Mouse (Mus musculus) hindbrain, embryonic 10.5 days (tissue): ENCODE measurements around the gene Ezh1. TPM values are rescaled to one million over a fixed set of nuclear protein-coding genes. Genes with fewer than 3 reads are reported as not detected.
A peak's percentile ranks its signal among the peaks of the same experiment; 100 is the strongest.

Experiments
- DNase-seq: peaks from one replicate; pipeline ENCODE4 v3.0.0-alpha.2; 2017; ENCODE audit warnings: low spot score
- H3K27ac ChIP-seq: fragments of 300-500 bp; sonication (generic); 2 replicates; pipeline ENCODE4 v1.5.1; 2016; ENCODE audit warnings: mild to moderate bottlenecking, moderate library complexity
- H3K27me3 ChIP-seq: fragments of 300-500 bp; sonication (generic); 2 replicates; pipeline ENCODE4 v1.6.1; 2016; ENCODE audit warnings: mild to moderate bottlenecking; ENCODE audit not compliant: poor library complexity, insufficient read depth, severe bottlenecking
- H3K36me3 ChIP-seq: fragments of 300-500 bp; sonication (generic); 2 replicates; pipeline ENCODE4 v1.6.1; 2016; ENCODE audit warnings: mild to moderate bottlenecking, moderate library complexity
- H3K4me1 ChIP-seq: fragments of 300-500 bp; sonication (generic); replicated peaks from 2 replicates; pipeline ENCODE4 v1.6.1; 2016; ENCODE audit warnings: mild to moderate bottlenecking
- H3K4me3 ChIP-seq: fragments of 300-500 bp; sonication (generic); 2 replicates; pipeline ENCODE4 v1.5.1; 2016; ENCODE audit warnings: mild to moderate bottlenecking, moderate library complexity
- H3K9me3 ChIP-seq: fragments of 300-500 bp; sonication (generic); 2 replicates; pipeline ENCODE4 v1.6.1; 2016; ENCODE audit warnings: mild to moderate bottlenecking, moderate library complexity
- WGBS: fragments of 180-500 bp; shearing (Covaris S2); methylation state at CpG from one replicate; pipeline ENCODE4 v1.1.7; 2016; 5-methylcytosine and 5-hydroxymethylcytosine counted together
- polyA plus RNA-seq: library from polyadenylated mRNA; unstranded; fragments of >200 nt; fragmentation: Nextera tagmentation; extraction: Ambion mirVana; gene quantifications from 2 replicates; pipeline ENCODE4 v1.2.1, GENCODE M21; 2016

Ezh1 gene
- polyA plus RNA-seq, 1 experiment from 2014 or later = 13.1 TPM

GRCm38 (mm10) chr11:101259261-101259712, 33.0 kb upstream of the Ezh1 start:
- H3K36me3 ChIP-seq = peaks cover 29% of the 10 kb centered on the region
- H3K9me3 ChIP-seq = no peaks in the 10 kb centered on the region
- 44% methylated on average over 6 of the region's 6 CpGs for WGBS
- H3K4me1 ChIP-seq = peaks cover 61% of the 10 kb centered on the region
- H3K27ac ChIP-seq = peak overlapping the region; percentile 85
- peak overlapping the region; percentile 66 for H3K4me3 ChIP-seq
- no peak for DNase-seq
- H3K27me3 ChIP-seq = peaks cover 36% of the 10 kb centered on the region

GRCm38 (mm10) chr11:101255826-101256775, 29.8 kb upstream of the Ezh1 start:
- Histone ChIP-seq H3K4me1 (peaks cover 45% of the 10 kb centered on the region), H3K27ac (no peak overlapping the region), H3K27me3 (peaks cover 5% of the 10 kb centered on the region), H3K9me3 (no peaks in the 10 kb centered on the region), H3K36me3 (peaks cover 29% of the 10 kb centered on the region), H3K4me3 (no peak overlapping the region)
- DNase-seq = no peak
- WGBS = 87% methylated on average over 13 of the region's 13 CpGs

GRCm38 (mm10) chr11:101253613-101254389, 27.5 kb upstream of the Ezh1 start, which contains the start of gene Vps25:
Gene Vps25 (plus strand): TSS chr11:101253707.
- peak; percentile 87 for DNase-seq
- Histone ChIP-seq H3K27ac (peak within 1 kb of the TSS; percentile 96), H3K4me1 (peaks cover 22% of the 10 kb centered on the region), H3K27me3 (no peaks in the 10 kb centered on the region), H3K4me3 (peak within 1 kb of the TSS; percentile 82), H3K9me3 (no peaks in the 10 kb centered on the region), H3K36me3 (peaks cover 23% of the 10 kb centered on the region)
- WGBS = under 1% methylated on average over 40 of the region's 40 CpGs

- H3K4me3 ChIP-seq = peak overlapping the region; percentile 82
- peaks cover 15% of the 10 kb centered on the region for H3K36me3 ChIP-seq
- H3K9me3 ChIP-seq = no peaks in the 10 kb centered on the region
- peak overlapping the region; percentile 96 for H3K27ac ChIP-seq
- peaks cover 19% of the 10 kb centered on the region for H3K4me1 ChIP-seq
- H3K27me3 ChIP-seq = peaks cover 6% of the 10 kb centered on the region
- WGBS = 17% methylated on average over 7 of the region's 7 CpGs
- no peak for DNase-seq
These were observed 26.7 kb upstream of the Ezh1 start for GRCm38 (mm10) chr11:101252941-101253340.

GRCm38 (mm10) chr11:101251031-101251430, 24.8 kb upstream of the Ezh1 start:
- H3K4me3 ChIP-seq = no peak overlapping the region
- peaks cover 34% of the 10 kb centered on the region for H3K4me1 ChIP-seq
- peaks cover 3% of the 10 kb centered on the region for H3K36me3 ChIP-seq
- 80% methylated on average over 2 of the region's 2 CpGs for WGBS
- peaks cover 25% of the 10 kb centered on the region for H3K27me3 ChIP-seq
- no peak for DNase-seq
- no peak overlapping the region for H3K27ac ChIP-seq
- H3K9me3 ChIP-seq = no peaks in the 10 kb centered on the region

GRCm38 (mm10) chr11:101248258-101248994, 22.2 kb upstream of the Ezh1 start:
- H3K27ac ChIP-seq = peak overlapping the region; percentile 26
- H3K4me1 ChIP-seq = peaks cover 34% of the 10 kb centered on the region
- DNase-seq = peak; percentile 67
- peaks cover 49% of the 10 kb centered on the region for H3K27me3 ChIP-seq
- H3K36me3 ChIP-seq = no peaks in the 10 kb centered on the region
- 33% methylated on average over 14 of the region's 14 CpGs for WGBS
- H3K4me3 ChIP-seq = peak overlapping the region; percentile 5; the same call in 1 of the 2 replicates
- no peaks in the 10 kb centered on the region for H3K9me3 ChIP-seq

- peak overlapping the region; percentile 70; the same call in 1 of the 2 replicates for H3K4me3 ChIP-seq
- no peaks in the 10 kb centered on the region for H3K9me3 ChIP-seq
- WGBS = 86% methylated on average over 6 of the region's 6 CpGs
These were observed 21.3 kb upstream of the Ezh1 start for GRCm38 (mm10) chr11:101247521-101248030.

GRCm38 (mm10) chr11:101246702-101247012, 20.4 kb upstream of the Ezh1 start:
- DNase-seq = no peak
- H3K36me3 ChIP-seq = no peaks in the 10 kb centered on the region
- H3K9me3 ChIP-seq = no peaks in the 10 kb centered on the region
- 7% methylated on average over 7 of the region's 7 CpGs for WGBS
- peaks cover 49% of the 10 kb centered on the region for H3K27me3 ChIP-seq
- H3K4me3 ChIP-seq = peak overlapping the region; percentile 70
- H3K27ac ChIP-seq = peak overlapping the region; percentile 88
- H3K4me1 ChIP-seq = peaks cover 26% of the 10 kb centered on the region

More at GRCm38 (mm10) chr11:101247521-101248030, 21.3 kb upstream of the Ezh1 start:
- peak overlapping the region; percentile 26; the same call in 1 of the 2 replicates for H3K27ac ChIP-seq
- H3K36me3 ChIP-seq = no peaks in the 10 kb centered on the region
- no peak for DNase-seq
- peaks cover 27% of the 10 kb centered on the region for H3K4me1 ChIP-seq
- H3K27me3 ChIP-seq = peaks cover 49% of the 10 kb centered on the region

GRCm38 (mm10) chr11:101245855-101246701, 19.8 kb upstream of the Ezh1 start, which contains the start of gene Ramp2:
Gene Ramp2 (plus strand): TSS chr11:101246028.
- WGBS = under 1% methylated on average over 63 of the region's 63 CpGs
- H3K27ac ChIP-seq = peak within 1 kb of the TSS; percentile 88
- peak within 1 kb of the TSS; percentile 70 for H3K4me3 ChIP-seq
- H3K9me3 ChIP-seq = no peaks in the 10 kb centered on the region
- H3K36me3 ChIP-seq = no peaks in the 10 kb centered on the region
- DNase-seq = peak; percentile 67
- H3K27me3 ChIP-seq = peaks cover 49% of the 10 kb centered on the region
- H3K4me1 ChIP-seq = peaks cover 26% of the 10 kb centered on the region

GRCm38 (mm10) chr11:101245071-101245470, 18.8 kb upstream of the Ezh1 start:
- no peaks in the 10 kb centered on the region for H3K9me3 ChIP-seq
- peak overlapping the region; percentile 70; the same call in 1 of the 2 replicates for H3K4me3 ChIP-seq
- H3K27me3 ChIP-seq = peaks cover 49% of the 10 kb centered on the region
- DNase-seq = peak; percentile 59
- H3K27ac ChIP-seq = no peak overlapping the region
- no peaks in the 10 kb centered on the region for H3K36me3 ChIP-seq
- peaks cover 26% of the 10 kb centered on the region for H3K4me1 ChIP-seq
- WGBS = 32% methylated on average over 4 of the region's 4 CpGs

GRCm38 (mm10) chr11:101238071-101238647, 11.9 kb upstream of the Ezh1 start:
- no peaks in the 10 kb centered on the region for H3K27me3 ChIP-seq
- H3K9me3 ChIP-seq = no peaks in the 10 kb centered on the region
- peaks cover 5% of the 10 kb centered on the region; the same call in 1 of the 2 replicates for H3K4me1 ChIP-seq
- no peaks in the 10 kb centered on the region for H3K36me3 ChIP-seq
- DNase-seq = no peak
- H3K4me3 ChIP-seq = no peak overlapping the region
- H3K27ac ChIP-seq = peak overlapping the region; percentile 14; the same call in 1 of the 2 replicates
- WGBS = 56% methylated on average over 5 of the region's 5 CpGs
